Mouse (Mus musculus) frontal cortex, adult 2 months (tissue): ENCODE data around the gene Rad54l. TPM values are rescaled to one million over a fixed set of nuclear protein-coding genes. Genes with fewer than 3 reads are reported as not detected.

Source experiments
- DNase-seq, 2 experiments: peaks; one replicate each; pipeline ENCODE4 v3.0.0; 2022; ENCODE audit warnings: low spot score in 1 of 2; ENCODE audit errors: extremely low spot score in 1 of 2
- polyA plus RNA-seq: library from polyadenylated mRNA; depleted of rRNA; stranded (reverse); fragments of >200 nt; gene quantifications from 2 replicates; pipeline ENCODE4 v1.2.3, GENCODE M21; 2012; rRNA removed

Rad54l gene
- 0.86 and 0.94 TPM in 2 replicates for polyA plus RNA-seq

DNA sequence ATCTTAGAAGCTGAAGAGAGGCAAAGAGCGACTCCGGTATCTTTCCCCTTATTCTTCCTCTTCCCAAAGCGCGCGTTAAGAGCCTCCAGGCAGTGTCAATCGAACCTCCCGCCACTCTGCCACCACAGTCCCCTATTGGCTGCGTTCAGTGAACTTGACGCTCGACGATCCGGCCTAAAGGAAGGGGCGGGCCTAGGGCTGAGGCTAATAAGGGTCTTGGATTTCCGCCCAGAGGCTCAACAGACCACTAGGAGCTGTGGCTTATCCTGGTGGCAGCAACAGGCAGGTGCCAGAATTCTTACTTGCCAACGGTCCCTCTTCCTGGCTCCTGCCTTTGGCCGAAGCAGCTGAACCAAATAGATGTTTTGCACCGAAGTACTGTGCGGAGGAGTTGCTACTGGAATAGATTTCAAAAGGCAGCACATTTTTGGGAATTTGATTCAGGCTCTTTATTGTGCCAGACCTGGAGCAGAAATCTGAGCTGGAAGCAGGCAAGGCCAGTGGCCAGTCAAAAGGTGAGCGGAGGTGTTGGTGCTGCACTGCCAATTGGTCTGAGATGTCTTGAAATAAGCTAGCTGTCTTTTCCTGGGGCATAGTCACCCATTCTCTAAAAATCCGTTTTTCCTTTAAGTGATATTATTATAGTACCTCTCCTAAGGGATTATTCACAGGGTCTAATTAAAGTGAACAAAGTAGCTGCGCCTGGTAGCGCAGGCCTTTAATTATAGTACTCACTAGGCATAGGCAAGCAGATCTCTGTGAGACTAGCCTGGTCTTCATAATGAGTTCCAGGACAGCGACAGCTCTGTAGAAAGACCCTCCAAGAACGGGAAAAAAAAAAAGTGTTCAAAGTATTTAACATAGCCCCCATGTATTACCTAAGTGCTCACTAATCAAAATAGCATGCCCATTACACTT is at the start of gene Rad54l, which contains the start of gene Pomgnt1:
Gene Rad54l (minus strand): TSS at position 89 of the 918 bp plus-strand sequence.
Gene Pomgnt1 (plus strand): TSS at position 239 of the 918 bp plus-strand sequence.
- peak; percentile 32 to 82 for DNase-seq

DNA sequence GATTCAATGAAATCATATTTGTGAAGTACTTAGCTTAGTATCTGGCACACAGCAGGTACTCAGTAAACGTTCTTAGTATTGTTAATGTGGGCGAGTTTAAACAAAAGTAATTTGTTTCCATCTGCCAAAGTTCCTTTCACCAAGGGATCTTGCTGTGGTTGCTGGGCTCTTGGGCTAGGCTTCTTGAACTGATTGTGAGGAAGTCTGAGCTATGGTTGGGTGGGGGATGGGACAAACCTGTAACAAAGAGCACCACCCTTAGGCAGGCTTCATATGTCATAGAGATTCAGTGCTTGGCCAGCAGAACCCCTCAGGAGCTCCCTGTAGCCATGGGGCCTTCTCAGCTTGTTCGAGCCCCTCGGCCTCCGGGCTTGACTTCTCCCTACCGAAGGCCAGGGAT is 49.6 kb upstream of the Rad54l start, which contains the start of the genes 1700042G07Rik and Gm49337:
Gene 1700042G07Rik (plus strand): TSS at position 301 of the 400 bp plus-strand sequence.
Gene Gm49337 (plus strand): TSS at position 313 of the 400 bp plus-strand sequence.
- DNase-seq: no peak

DNA sequence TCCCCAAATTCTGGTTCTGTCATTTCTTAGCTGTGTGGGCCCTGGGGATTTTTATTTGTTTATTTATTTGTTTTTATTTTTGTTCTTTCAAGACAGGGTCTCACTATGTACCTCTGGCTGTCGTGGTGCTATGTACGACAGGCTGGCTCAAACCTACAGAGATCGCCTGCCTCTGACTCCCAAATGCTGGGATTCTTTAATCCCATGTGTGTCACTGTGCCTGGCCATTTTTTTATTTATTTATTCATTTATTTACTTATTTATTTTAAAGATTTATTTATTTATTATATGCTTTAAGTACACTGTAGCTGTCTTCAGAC is 45.8 kb upstream of the Rad54l start:
- no peak for DNase-seq

DNA sequence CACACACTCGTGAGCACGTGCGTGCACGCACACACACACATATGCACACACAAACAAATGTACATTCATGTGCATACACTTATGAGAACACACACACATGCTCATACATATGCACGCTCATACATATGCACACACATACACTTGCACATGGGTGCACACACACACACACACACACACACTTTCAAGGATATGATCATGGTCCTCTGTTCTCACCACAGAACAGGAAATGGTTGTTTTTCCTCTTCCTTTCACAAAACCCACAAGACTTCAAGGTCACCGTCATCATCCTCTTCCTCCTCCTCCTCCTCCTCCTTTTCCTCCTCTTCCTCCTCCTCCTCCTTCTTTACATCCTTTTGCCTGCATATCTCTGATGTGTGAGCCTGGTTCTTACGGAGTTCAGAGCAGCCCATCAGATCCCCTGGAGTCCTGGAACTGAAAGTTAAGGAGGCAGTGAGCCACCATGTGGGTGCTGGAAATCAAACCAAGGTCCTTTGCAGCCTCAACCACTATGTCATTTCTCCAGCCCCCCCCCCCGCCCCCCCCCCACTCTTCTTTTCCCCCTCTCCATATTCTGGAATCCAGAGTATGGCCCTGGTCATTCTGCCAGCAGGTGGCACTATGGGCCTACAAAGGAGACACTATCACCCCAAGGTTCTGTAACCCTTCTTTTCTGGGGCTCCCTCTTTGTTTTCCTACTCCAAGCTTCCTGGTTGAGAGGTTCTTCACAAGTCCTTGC is 45.3 kb upstream of the Rad54l start:
- peak in 1 of 2 experiments; percentile 91 for DNase-seq

DNA sequence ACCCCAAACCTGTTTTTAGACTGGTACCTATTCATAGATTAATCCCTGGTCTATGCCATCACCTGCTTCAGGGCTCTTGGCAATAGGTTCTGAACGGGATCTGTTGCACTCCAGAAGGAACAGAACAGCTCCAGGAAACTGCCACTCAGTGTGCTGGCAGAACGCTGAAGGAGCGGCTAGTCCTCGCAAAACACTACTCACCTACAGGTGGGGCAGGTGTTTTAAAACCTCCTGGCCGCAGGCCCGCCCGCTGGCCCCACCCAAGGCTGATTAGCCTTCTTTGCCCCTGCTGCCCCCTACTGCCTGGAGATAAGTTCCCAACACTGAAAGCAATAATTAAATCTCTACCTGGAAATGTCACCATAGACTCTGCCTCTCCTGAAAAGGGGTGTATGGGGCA is 43.9 kb upstream of the Rad54l start, which contains the start of gene Tspan1:
Gene Tspan1 (minus strand): TSS at position 198 of the 400 bp plus-strand sequence.
- DNase-seq: no peak

- no peak for DNase-seq
These were observed 42.4 kb upstream of the Rad54l start for GRCm38 (mm10) chr4:116165708-116166407.

GRCm38 (mm10) chr4:116164759-116165554 is 41.5 kb upstream of the Rad54l start:
- no peak for DNase-seq

DNA sequence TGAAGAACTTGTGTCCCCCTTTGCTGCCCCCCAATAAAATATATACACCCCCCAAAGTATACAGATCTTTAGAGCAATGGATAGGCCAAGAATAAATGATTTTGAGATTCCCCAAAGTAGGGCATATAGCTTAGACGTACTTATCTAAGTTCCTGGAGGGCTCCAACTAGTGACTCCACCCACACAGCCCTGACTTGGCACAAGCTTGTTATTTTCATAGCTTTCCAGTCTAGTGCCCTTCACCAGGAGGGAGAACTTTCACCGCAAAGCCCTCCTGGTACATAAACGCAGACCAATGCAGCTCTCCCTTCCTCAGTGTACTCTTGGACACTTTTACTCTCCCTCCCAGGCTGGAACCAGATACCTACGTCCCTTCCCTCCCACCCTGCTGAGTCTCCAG is 38.7 kb upstream of the Rad54l start:
- DNase-seq: no peak

DNA sequence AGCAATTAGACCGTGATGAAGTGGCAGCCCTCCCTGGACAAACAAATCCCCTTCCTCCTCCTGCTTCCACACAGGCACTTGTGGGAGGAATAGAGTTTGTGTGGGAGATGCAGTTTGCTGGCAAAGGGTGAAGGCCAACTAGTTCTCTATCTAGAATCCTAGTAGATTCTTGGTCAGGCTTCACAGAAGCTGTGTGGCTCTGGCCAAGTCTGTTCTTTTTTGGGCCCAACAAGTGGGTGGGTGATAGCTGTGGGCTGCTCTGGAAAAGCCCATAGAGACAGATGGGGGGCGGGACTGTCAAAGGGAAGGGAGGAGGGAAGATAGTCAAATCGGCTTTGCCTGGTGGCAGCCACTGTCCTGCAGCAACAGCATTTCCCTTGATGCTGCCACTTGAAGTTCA is 37.3 kb upstream of the Rad54l start:
- DNase-seq: peak; percentile 89

DNA sequence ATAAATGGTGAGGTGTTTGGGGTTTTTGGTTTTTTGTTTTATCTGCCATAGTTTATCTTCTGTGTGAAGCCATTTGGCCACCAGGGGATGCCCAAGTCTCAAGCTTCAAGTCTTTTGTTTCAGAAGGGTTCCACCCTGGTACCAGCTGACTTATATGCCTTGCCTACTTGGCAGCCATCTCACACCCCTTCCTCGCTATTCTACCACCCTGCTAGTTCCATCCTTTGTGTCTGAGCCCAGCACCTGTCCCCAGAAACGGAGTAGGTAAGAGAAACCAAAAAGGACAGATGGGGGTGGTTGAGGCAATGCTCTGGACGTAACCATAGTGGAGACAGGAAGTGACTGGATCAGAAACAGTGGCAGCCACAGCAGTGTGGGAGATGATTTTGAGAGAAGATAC is 36.4 kb upstream of the Rad54l start:
- DNase-seq: peak in 1 of 2 experiments; percentile 69

DNA sequence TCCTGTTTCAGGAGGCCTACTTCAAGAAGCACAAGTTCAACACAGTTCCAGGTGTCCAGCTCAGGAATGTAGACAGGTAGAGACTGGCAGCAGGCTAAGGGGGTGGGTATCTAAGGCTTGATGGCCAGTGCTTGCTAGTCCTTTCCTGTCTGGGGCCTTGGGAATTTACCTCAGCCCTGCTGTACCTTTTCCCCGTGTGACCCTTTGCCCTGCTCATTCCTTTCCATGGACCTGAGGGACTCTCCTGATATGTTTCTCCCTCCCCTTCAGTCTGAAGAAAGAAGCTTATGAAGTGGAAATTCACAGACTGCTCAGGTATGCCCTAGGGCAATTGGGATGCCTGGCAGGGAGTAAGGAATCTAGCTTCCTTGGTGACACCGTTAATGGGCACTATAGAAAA is 34.4 kb upstream of the Rad54l start:
- no peak for DNase-seq

DNA sequence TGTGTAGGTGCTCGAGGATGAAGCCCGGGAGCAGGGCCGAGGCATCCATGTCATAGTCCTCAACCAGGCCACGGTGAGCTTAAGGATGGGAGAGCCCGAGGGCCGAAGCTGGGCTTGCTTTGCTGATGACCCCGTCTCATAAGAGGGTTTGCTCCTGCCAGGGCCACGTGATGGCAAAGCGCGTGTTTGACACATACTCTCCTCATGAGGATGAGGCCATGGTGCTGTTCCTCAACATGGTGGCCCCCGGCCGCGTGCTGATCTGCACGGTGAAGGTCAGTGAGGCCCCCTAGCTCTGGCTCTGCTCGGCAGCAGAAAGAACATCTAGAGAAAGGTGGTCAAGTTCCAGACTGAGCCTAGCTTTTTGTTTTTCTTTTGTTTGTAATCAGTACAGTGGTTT is 29.2 kb upstream of the Rad54l start:
- no peak for DNase-seq

DNA sequence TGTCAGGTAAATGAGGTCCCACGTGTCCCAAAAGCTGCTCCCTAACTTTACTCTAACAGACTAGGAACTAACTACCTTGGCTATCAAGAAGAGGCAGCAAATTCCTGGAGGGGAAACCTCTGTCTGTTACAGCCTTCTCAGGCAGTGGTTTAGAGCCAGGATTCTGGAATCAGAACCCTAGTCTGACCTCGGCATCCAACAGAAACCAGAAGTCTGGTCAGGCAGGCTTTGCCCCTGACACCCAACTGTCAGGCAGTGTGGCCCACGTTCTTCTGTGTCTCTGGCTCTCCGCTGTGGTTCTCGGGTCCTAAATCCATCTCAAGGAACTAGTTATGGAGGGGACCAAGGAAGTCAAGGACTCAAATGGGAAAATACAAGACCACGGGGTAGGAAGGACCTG is 27.7 kb upstream of the Rad54l start, which contains the start of gene Lurap1:
Gene Lurap1 (minus strand): TSS at position 101 of the 400 bp plus-strand sequence.
- DNase-seq: no peak

DNA sequence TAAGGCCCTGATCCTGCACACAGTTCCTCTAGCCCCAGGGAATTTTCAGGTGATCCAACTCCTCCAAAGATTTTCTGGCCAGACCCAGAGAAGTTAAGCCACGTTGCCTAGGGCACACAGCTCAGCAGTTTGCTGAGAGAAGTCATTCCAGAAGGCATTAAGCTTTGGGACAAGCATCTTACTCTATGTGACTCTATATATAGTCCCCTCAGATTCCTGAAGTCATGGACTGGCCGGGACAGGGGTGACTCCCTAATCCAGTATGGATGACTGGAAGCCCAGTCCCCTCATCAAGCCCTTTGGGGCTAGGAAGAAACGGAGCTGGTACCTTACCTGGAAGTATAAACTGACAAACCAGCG is 27.4 kb upstream of the Rad54l start:
- DNase-seq: no peak

GRCm38 (mm10) chr4:116150156-116150861 is 26.8 kb upstream of the Rad54l start:
- peak in 1 of 2 experiments; percentile 51 for DNase-seq

GRCm38 (mm10) chr4:116149812-116150155 is 26.3 kb upstream of the Rad54l start:
- peak in 1 of 2 experiments; percentile 40 for DNase-seq

DNA sequence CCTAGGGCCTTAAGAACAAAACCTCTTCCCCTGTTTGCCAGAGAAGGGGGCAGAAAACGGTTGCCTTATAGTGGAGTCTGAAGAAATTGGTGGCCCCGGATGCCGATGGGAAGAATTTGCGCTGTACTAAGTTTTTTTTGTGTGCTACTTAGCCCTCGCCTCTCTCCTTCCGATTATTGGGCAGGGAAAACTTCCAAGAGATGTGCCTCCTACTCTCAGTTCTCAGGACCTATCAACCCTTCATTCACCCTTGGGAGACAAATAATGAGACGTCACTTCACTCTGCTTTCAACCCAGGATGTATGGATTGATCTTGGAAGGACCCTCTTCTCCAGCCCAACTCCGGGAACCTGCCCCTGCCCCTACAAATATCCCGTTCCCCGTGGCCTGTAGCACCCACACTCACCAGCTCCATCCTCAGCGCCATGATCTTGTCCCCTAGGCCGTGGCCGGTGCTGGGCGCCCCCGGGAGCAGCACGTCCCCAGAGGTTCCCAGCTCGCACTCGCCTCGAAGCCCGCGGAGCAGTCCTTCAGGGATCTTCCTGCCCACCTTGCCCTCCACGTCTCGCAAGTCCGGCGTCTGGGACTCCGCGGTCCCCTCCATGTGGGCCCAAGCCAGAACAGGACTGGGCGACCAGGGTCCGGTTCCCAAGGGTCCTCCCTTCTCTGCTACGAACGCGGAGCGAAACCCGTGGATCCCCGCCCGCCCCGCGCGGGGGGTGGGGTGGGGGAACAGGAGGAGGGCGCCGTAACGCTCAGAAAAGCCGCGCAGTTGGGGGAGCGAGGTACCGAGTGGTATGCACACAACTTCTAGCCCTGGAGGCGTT is 20.6 kb upstream of the Rad54l start:
- peak in 1 of 2 experiments; percentile 75 for DNase-seq

DNA sequence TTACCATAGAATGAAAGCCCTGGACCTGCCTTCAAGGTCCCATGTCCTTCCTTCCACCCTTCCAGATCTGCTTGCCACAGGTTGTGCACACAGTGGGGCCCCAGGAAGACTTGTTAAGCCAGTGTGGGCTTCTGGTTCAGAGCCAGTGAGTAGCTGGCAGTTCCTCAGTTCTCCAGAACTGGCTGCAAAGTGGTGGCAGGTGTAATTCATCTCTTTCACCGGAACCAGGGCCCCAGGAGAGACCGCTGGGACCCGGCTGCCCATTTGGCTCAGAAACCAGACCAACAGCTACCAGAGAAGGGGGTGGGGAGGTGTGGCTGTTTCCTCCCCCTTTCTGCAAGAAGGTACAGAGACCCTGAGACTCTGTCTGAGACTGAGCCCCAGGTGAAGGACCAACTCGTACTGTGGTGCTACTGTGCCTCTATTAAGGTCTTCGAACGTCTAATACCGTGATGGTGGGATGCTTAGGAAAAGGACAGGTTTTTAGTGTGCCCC is 19.9 kb upstream of the Rad54l start:
- DNase-seq: no peak
